Mouse (Mus musculus) limb, embryonic 14.5 days (tissue): ENCODE data around the gene Svs1. TPM values are rescaled to one million over a fixed set of nuclear protein-coding genes. Genes with fewer than 3 reads are reported as not detected.

Source experiments
- ATAC-seq: fragments of 200-750 bp; cut with Nextera tagmentation; 2 replicates; pipeline ENCODE4 v1.8.0; 2017; ENCODE audit warnings: low read depth, moderate number of reproducible peaks, moderate TSS enrichment; ENCODE audit not compliant: low FRiP score
- DNase-seq: peaks from one replicate; pipeline ENCODE4 v3.0.0-alpha.2; 2015; ENCODE audit warnings: low spot score
- H3K27ac ChIP-seq: fragments of 300-500 bp; sonication (generic); replicated peaks from 2 replicates; pipeline ENCODE4 v1.5.1; 2014; ENCODE audit warnings: low read depth, mild to moderate bottlenecking, low read length, moderate library complexity, mixed read lengths
- H3K27me3 ChIP-seq: fragments of 300-500 bp; sonication (generic); 2 replicates; pipeline ENCODE4 v1.6.1; 2014; ENCODE audit warnings: low read length, mixed read lengths; ENCODE audit not compliant: control insufficient read depth, insufficient read depth
- H3K36me3 ChIP-seq: fragments of 300-500 bp; sonication (generic); 2 replicates; pipeline ENCODE4 v1.6.1; 2014; ENCODE audit warnings: mild to moderate bottlenecking, low read length, moderate library complexity, mixed read lengths; ENCODE audit not compliant: control insufficient read depth, insufficient read depth
- H3K4me1 ChIP-seq: fragments of 300-500 bp; sonication (generic); 2 replicates; pipeline ENCODE4 v1.6.1; 2014; ENCODE audit warnings: antibody characterized with exemption, low read length, mixed read lengths; ENCODE audit not compliant: control insufficient read depth, insufficient read depth
- H3K4me2 ChIP-seq: fragments of 300-500 bp; sonication (generic); replicated peaks from 2 replicates; pipeline ENCODE4 v1.6.1; 2014; ENCODE audit warnings: low read depth, mild to moderate bottlenecking, low read length, moderate library complexity; ENCODE audit not compliant: severe bottlenecking
- H3K4me3 ChIP-seq: fragments of 300-500 bp; sonication (generic); replicated peaks from 2 replicates; pipeline ENCODE4 v1.5.1; 2014; ENCODE audit warnings: low read length
- H3K9ac ChIP-seq: fragments of 300-500 bp; sonication (generic); 2 replicates; pipeline ENCODE4 v1.6.1; 2014; ENCODE audit warnings: mild to moderate bottlenecking, low read depth, low read length, moderate library complexity; ENCODE audit not compliant: severe bottlenecking
- H3K9me3 ChIP-seq: fragments of 300-500 bp; sonication (generic); 2 replicates; pipeline ENCODE4 v1.6.1; 2016; ENCODE audit warnings: low read length; ENCODE audit not compliant: control insufficient read depth
- POLR2A ChIP-seq: fragments of 200-500 bp; IDR thresholded peaks from 2 replicates; pipeline ENCODE4 v1.8.0; 2012; ENCODE audit warnings: inconsistent platforms, mild to moderate bottlenecking, moderate library complexity, borderline replicate concordance; ENCODE audit not compliant: insufficient read depth, insufficient read length; ENCODE audit errors: extremely low read depth
- WGBS: fragments of 180-500 bp; shearing (Covaris S2); extraction: QIAGEN DNeasy Blood & Tissue Kit; methylation state at CpG from one replicate; pipeline ENCODE4 v1.1.7; 2014; 5-methylcytosine and 5-hydroxymethylcytosine counted together
- polyA plus RNA-seq, 2 experiments: library from polyadenylated mRNA; depleted of rRNA in 1 of 2; stranded (reverse) in 1 of 2; unstranded in 1 of 2; fragments of >200 nt; fragmentation: Nextera tagmentation in 1 of 2; extraction: Ambion mirVana in 1 of 2; gene quantifications; 2 replicates each; pipeline versions ENCODE4 v1.2.1 to v1.2.3; 2012 to 2014

Gene Svs1
- polyA plus RNA-seq, 2 experiments = not detected

- no peak for TF ChIP-seq POLR2A
- DNase-seq (no peak), ATAC-seq (peak; percentile 44; the same call in 1 of the 2 replicates)
- Histone ChIP-seq H3K27ac (no peak overlapping the region), H3K9ac (no peak overlapping the region), H3K9me3 (no peaks in the 10 kb centered on the region), H3K4me1 (peaks cover 8% of the 10 kb centered on the region), H3K27me3 (no peaks in the 10 kb centered on the region), H3K4me2 (peak overlapping the region; percentile 49), H3K4me3 (0 out of 2 replicates have a peak overlapping the region, but pooled peaks have one; percentile 23), H3K36me3 (no peaks in the 10 kb centered on the region)
- WGBS = 13% methylated on average over 7 of the region's 7 CpGs
These were observed 22.5 kb downstream of the Svs1 start for GRCm38 (mm10) chr6:49009161-49009555.

- H3K9ac ChIP-seq = no peak overlapping the region
- 92% methylated on average over 1 of the region's 1 CpGs for WGBS
- H3K4me3 ChIP-seq = no peak overlapping the region
- H3K9me3 ChIP-seq = no peaks in the 10 kb centered on the region
- no peaks in the 10 kb centered on the region for H3K27me3 ChIP-seq
- H3K36me3 ChIP-seq = no peaks in the 10 kb centered on the region
- no peak for ATAC-seq
- H3K4me2 ChIP-seq = no peak overlapping the region
- H3K27ac ChIP-seq = no peak overlapping the region
- no peak for DNase-seq
- no peak for TF ChIP-seq POLR2A
- H3K4me1 ChIP-seq = peaks cover 8% of the 10 kb centered on the region
These were observed 23.0 kb downstream of the Svs1 start for GRCm38 (mm10) chr6:49009665-49010064.

GRCm38 (mm10) chr6:49011191-49011590 is 24.5 kb downstream of the Svs1 start:
- ATAC-seq = no peak

GRCm38 (mm10) chr6:49013023-49013422 is 26.4 kb downstream of the Svs1 start:
- H3K36me3 ChIP-seq = no peaks in the 10 kb centered on the region
- H3K9me3 ChIP-seq = no peaks in the 10 kb centered on the region
- H3K4me3 ChIP-seq = no peak overlapping the region
- DNase-seq (no peak), ATAC-seq (no peak)
- H3K27ac ChIP-seq = no peak overlapping the region
- no peak overlapping the region for H3K4me2 ChIP-seq
- 59% methylated on average over 4 of the region's 4 CpGs for WGBS
- no peaks in the 10 kb centered on the region for H3K27me3 ChIP-seq
- no peak for TF ChIP-seq POLR2A
- no peak overlapping the region for H3K9ac ChIP-seq
- peaks cover 8% of the 10 kb centered on the region for H3K4me1 ChIP-seq

More at GRCm38 (mm10) chr6:49011191-49011590, 24.5 kb downstream of the Svs1 start:
- no peaks in the 10 kb centered on the region for H3K36me3 ChIP-seq
- WGBS = 72% methylated on average over 5 of the region's 5 CpGs
- DNase-seq = no peak
- H3K9me3 ChIP-seq = no peaks in the 10 kb centered on the region
- no peaks in the 10 kb centered on the region for H3K27me3 ChIP-seq
- no peak overlapping the region for H3K27ac ChIP-seq
- TF ChIP-seq POLR2A = no peak
- H3K9ac ChIP-seq = no peak overlapping the region
- H3K4me3 ChIP-seq = no peak overlapping the region
- peaks cover 8% of the 10 kb centered on the region for H3K4me1 ChIP-seq
- no peak overlapping the region for H3K4me2 ChIP-seq

GRCm38 (mm10) chr6:49013458-49013857 is 26.8 kb downstream of the Svs1 start:
- Histone ChIP-seq H3K9me3 (no peaks in the 10 kb centered on the region), H3K36me3 (no peaks in the 10 kb centered on the region), H3K4me3 (no peak overlapping the region), H3K27ac (no peak overlapping the region), H3K4me1 (peaks cover 5% of the 10 kb centered on the region), H3K9ac (no peak overlapping the region), H3K27me3 (no peaks in the 10 kb centered on the region), H3K4me2 (no peak overlapping the region)
- no peak for ATAC-seq
- DNase-seq = no peak
- WGBS = 88% methylated on average over 3 of the region's 3 CpGs
- no peak for TF ChIP-seq POLR2A

GRCm38 (mm10) chr6:49017150-49017549 is 30.5 kb downstream of the Svs1 start:
- no peak for TF ChIP-seq POLR2A
- H3K4me1 ChIP-seq = peaks cover 6% of the 10 kb centered on the region
- ATAC-seq = no peak
- no peak for DNase-seq
- WGBS = 63% methylated on average over 12 of the region's 12 CpGs
- no peak overlapping the region for H3K9ac ChIP-seq
- no peak overlapping the region for H3K27ac ChIP-seq
- H3K4me3 ChIP-seq = no peak overlapping the region
- no peaks in the 10 kb centered on the region for H3K36me3 ChIP-seq
- H3K4me2 ChIP-seq = no peak overlapping the region
- H3K9me3 ChIP-seq = no peaks in the 10 kb centered on the region
- no peaks in the 10 kb centered on the region for H3K27me3 ChIP-seq
